Comparison of ENCODE assay signal across 8 mouse cellular contexts in the genomic region with DNA sequence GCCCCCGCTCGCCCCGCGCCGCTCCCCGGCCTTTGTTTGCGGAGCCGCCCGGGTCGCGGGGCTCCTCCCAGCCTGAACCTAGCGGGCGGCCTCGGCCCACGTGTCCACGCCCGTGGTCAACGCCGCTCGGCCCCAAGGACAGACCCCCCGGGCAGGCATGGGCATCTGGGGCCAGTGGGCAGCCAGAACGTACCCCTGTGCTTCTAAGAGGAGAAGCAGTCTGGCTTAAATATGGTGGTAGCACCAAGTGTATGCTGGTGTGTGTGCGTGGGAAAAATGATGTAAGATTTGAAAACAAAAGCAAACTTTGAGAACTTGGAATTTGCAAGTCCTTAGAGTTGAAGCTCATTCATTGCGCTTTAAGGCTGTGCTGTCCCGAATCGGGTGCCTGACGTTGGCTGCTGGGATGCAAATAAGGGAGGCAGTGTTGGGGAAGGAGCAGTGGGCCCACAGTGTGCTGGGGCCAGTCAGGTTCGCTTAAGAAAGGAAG. TPM values are rescaled to one million over a fixed set of nuclear protein-coding genes. Genes with fewer than 3 reads are reported as not detected.
A peak's percentile ranks its signal among the peaks of the same experiment; 100 is the strongest.
DNase-seq lines count a peak whose midpoint lies in the region; ATAC-seq and TF ChIP-seq lines count a peak whose summit lies in the region.

No protein-coding gene starts in this region.

- DNase-seq in adrenal gland, postnatal 25 days = peak; percentile 40
- DNase-seq in adrenal gland, postnatal 10 days = no peak
- DNase-seq in spleen, postnatal 36 days (ENCODE audit: low spot score in 2 of 2) = peak; percentile 28 to 29
- no peak for DNase-seq in spleen, postnatal 14 days (ENCODE audit: low spot score in 2 of 2)
- peak; percentile 50 for DNase-seq in liver, adult 2 months (ENCODE audit: extremely low read depth, low read depth, low spot score)
- peak; percentile 58 for DNase-seq in naive thymus-derived CD4-positive, alpha-beta T cell, adult 2 months (ENCODE audit: low read depth)
- no peak for DNase-seq in right cerebral cortex, postnatal 4 days

- TF ChIP-seq CTCF in liver, adult 2 months (IDR thresholded peaks at IDR 0.05; ENCODE audit: low read depth, low read length) = no peak

- peaks cover 39% of the 10 kb centered on the region for H3K4me1 ChIP-seq in heart, embryonic 16.5 days (ENCODE audit: control insufficient read depth, insufficient read depth, low read length)
- H3K4me1 ChIP-seq in liver, adult 2 months (ENCODE audit: control insufficient read depth, insufficient read depth, low read length) = peaks cover 24% of the 10 kb centered on the region

- peak overlapping the region; percentile 97 for H3K9ac ChIP-seq in heart, embryonic 16.5 days (ENCODE audit: low read length)
- H3K9ac ChIP-seq in liver, adult 2 months (ENCODE audit: low read depth, low read length) = peak overlapping the region; percentile 95

- TF ChIP-seq POLR2A in liver, adult 2 months (IDR thresholded peaks at IDR 0.05; ENCODE audit: extremely low read depth, insufficient read depth, low read length) = no peak

- peak overlapping the region; percentile 99 for H3K4me3 ChIP-seq in heart, embryonic 16.5 days (ENCODE audit: low read length)
- peak overlapping the region; percentile 89 for H3K4me3 ChIP-seq in liver, adult 2 months (ENCODE audit: insufficient read depth, low read depth, low read length)

- peak overlapping the region; percentile 75 for H3K27ac ChIP-seq in heart, embryonic 16.5 days (ENCODE audit: low read length)
- peak overlapping the region; percentile 86 for H3K27ac ChIP-seq in liver, adult 2 months (replicated peaks; ENCODE audit: insufficient read depth, low read depth, low read length)

- no peaks in the 10 kb centered on the region for H3K9me3 ChIP-seq in heart, embryonic 16.5 days (replicated peaks; ENCODE audit: control insufficient read depth, low read length)

- H3K27me3 ChIP-seq in heart, embryonic 16.5 days (ENCODE audit: control insufficient read depth, insufficient read depth, low read length) = no peaks in the 10 kb centered on the region
- H3K27me3 ChIP-seq in liver, adult 2 months (ENCODE audit: control insufficient read depth, insufficient read depth, low read length) = no peaks in the 10 kb centered on the region

- H3K79me2 ChIP-seq in liver, adult 2 months (ENCODE audit: control insufficient read depth, insufficient read depth, low read length) = peaks cover 19% of the 10 kb centered on the region; the same call in 1 of the 2 replicates

- peaks cover under 1% of the 10 kb centered on the region; the same call in 1 of the 2 replicates for H3K36me3 ChIP-seq in heart, embryonic 16.5 days (ENCODE audit: control insufficient read depth, insufficient read depth)
- no peaks in the 10 kb centered on the region for H3K36me3 ChIP-seq in liver, adult 2 months (ENCODE audit: control insufficient read depth, insufficient read depth, low read length)

- under 1% methylated on average over 28 of the region's 28 CpGs for WGBS in heart, embryonic 16.5 days
- under 1% methylated on average over 28 of the region's 28 CpGs for WGBS in liver, adult 2 months

- peak; percentile 28 for ATAC-seq in heart, embryonic 16.5 days (replicated peaks; ENCODE audit: extremely low read depth, insufficient read depth, low FRiP score)

- H3K4me2 ChIP-seq in heart, embryonic 16.5 days (ENCODE audit: low read depth, low read length) = peak overlapping the region; percentile 92

RNA-seq across cellular contexts. Expression of gene Prep, which starts 0.5 kb away (rescaled TPM):
- total RNA-seq in adrenal gland, postnatal 25 days (2021) = 25.4 and 27.3 TPM in 2 replicates
- total RNA-seq in adrenal gland, postnatal 10 days (2021) = 10 to 100 TPM; 15.3 to 16.8 TPM
- 26.3 and 28.4 TPM in 2 replicates for polyA plus RNA-seq in heart, embryonic 16.5 days (2015; fragmentation: Nextera tagmentation; extraction: Ambion mirVana)
- total RNA-seq in liver, adult 2 months (2014; rRNA removed) = 6.2 and 6.4 TPM in 2 replicates
- polyA plus RNA-seq in liver, adult 2 months (2012; rRNA removed) = 5.7 and 6.1 TPM in 2 replicates

Comparison
In these comparisons a context has a peak if more than half of its experiments do, and no peak if none do; other contexts are left out.
1. DNase-seq: peak in adrenal gland, postnatal 25 days (single experiment), spleen, postnatal 36 days (2 of 2), liver, adult 2 months (single experiment) and naive thymus-derived CD4-positive, alpha-beta T cell, adult 2 months (single experiment); none in adrenal gland, postnatal 10 days (single experiment), spleen, postnatal 14 days (0 of 2) and right cerebral cortex, postnatal 4 days (single experiment).